Mouse (Mus musculus): Measurements from ENCODE around the gene Amph. TPM values are rescaled to one million over a fixed set of nuclear protein-coding genes. Genes with fewer than 3 reads are reported as not detected.
A peak's percentile ranks its signal among the peaks of the same experiment; 100 is the strongest.

Amph gene
- polyA plus RNA-seq, 1 experiment from 2014 or later: 0.50 TPM

DNA sequence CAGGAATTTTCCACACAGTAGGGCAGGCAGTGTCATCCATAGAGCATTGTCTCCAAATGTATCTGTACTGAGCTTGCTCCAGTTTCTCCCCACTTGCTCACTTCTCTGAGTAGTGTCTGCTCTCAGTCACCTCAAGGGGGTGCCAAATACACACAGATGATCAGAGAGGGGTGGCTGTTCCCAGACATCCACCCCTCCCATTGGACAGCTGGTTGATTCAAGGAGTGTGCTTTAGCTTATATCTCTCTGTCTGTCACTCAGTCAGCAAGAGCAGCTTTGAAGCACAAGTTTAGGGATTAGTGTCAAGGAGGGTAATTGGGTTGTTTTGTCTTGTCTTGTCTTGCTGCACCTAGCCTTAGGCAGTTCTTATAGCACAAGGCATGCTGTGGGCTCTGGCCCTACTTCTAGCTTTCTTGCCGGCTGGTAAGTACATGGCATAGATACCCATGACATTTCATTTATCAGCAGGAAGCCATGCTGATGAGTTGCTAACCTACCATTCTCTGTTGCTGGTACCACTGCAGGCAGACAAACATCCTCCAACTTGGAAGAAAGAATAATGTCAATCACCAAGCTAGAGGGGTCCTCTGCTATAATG, 229.8 kb downstream of the Amph start:
- Histone ChIP-seq H3K9me3 (replicated peaks; ENCODE audit: control insufficient read depth, low read length) (no peaks in the 10 kb centered on the region), H3K4me3 (ENCODE audit: low read length) (no peak overlapping the region), H3K27me3 (ENCODE audit: control insufficient read depth, insufficient read depth, low read length) (no peaks in the 10 kb centered on the region), H3K27ac (ENCODE audit: low read length) (no peak overlapping the region), H3K9ac (ENCODE audit: low read length) (no peak overlapping the region), H3K36me3 (ENCODE audit: control insufficient read depth, insufficient read depth) (no peaks in the 10 kb centered on the region), H3K4me2 (ENCODE audit: low read depth, low read length) (no peak overlapping the region), H3K4me1 (ENCODE audit: control insufficient read depth, insufficient read depth, low read length) (no peaks in the 10 kb centered on the region)
- peak; percentile 75 for ATAC-seq (replicated peaks; ENCODE audit: extremely low read depth, insufficient read depth, low FRiP score)
- 39% methylated on average over 1 of the region's 1 CpGs for WGBS

DNA sequence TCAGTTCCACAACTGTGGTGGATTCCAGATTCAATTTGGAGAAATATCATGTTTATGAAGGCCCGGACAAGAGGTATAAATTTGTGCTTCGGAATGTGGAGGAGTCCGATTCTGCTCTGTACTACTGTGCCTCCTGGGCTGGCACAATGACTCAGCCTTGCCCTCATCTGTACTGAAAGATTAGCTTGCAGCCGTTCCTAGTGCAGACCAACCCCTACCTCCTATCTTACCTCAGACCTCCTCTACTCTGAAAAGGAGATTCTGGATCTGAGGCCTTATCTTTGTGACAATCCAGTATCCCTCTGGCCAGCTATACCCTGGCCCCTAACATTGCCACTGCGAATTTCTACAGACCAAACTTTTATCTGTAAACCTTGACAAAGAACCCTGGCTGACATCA, 230.3 kb downstream of the Amph start:
- Histone ChIP-seq H3K9me3 (replicated peaks; ENCODE audit: control insufficient read depth, low read length) (no peaks in the 10 kb centered on the region), H3K4me3 (ENCODE audit: low read length) (no peak overlapping the region), H3K4me2 (ENCODE audit: low read depth, low read length) (no peak overlapping the region), H3K27me3 (ENCODE audit: control insufficient read depth, insufficient read depth, low read length) (no peaks in the 10 kb centered on the region), H3K4me1 (ENCODE audit: control insufficient read depth, insufficient read depth, low read length) (no peaks in the 10 kb centered on the region), H3K27ac (ENCODE audit: low read length) (no peak overlapping the region), H3K9ac (ENCODE audit: low read length) (no peak overlapping the region), H3K36me3 (ENCODE audit: control insufficient read depth, insufficient read depth) (no peaks in the 10 kb centered on the region)
- WGBS: 69% methylated on average over 5 of the region's 5 CpGs
- ATAC-seq (replicated peaks; ENCODE audit: extremely low read depth, insufficient read depth, low FRiP score): no peak

DNA sequence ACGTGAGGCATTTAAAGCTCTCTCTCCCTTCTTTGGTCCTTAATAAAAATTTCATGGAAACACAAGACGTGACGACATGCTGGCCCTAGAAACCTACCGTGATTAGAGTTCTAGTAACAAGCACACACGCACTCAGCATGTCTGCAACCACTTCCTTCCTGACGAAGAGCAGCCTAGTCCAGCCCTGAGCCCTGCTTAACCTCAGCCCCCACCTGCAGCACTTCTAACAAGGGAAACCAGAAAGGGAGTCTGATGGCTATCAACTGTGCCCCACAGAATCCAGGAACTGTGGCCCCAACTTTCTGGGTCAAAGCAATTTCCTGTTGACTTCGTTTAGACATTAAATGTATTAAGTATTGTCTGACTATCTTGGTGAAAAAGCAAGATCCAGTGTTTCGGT, 234.3 kb downstream of the Amph start:
- Histone ChIP-seq H3K36me3 (ENCODE audit: control insufficient read depth, insufficient read depth) (no peaks in the 10 kb centered on the region), H3K9me3 (replicated peaks; ENCODE audit: control insufficient read depth, low read length) (no peaks in the 10 kb centered on the region), H3K27me3 (ENCODE audit: control insufficient read depth, insufficient read depth, low read length) (no peaks in the 10 kb centered on the region), H3K4me3 (ENCODE audit: low read length) (no peak overlapping the region), H3K9ac (ENCODE audit: low read length) (no peak overlapping the region), H3K4me1 (ENCODE audit: control insufficient read depth, insufficient read depth, low read length) (no peaks in the 10 kb centered on the region), H3K27ac (ENCODE audit: low read length) (no peak overlapping the region), H3K4me2 (ENCODE audit: low read depth, low read length) (no peak overlapping the region)
- 30% methylated on average over 8 of the region's 8 CpGs for WGBS
- peak; percentile 74 for ATAC-seq (replicated peaks; ENCODE audit: extremely low read depth, insufficient read depth, low FRiP score)

DNA sequence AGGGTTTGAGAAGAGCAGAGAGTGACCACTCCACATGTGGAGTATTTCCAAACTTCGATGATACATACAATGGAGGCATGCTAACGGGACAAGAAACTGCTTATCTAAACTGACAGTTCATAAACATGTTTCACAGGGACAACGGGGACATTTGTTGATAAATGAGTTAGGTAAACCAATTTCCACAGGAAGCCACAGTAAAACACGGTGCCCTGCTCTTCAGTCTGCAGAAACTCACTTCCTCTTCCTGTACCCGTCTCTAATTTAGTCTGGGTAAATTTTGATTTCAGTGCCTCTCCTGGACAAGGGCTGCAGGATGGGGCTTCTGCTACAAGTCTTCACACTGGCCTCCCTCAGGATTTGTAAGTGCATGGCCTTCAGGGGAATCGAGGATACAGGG, 242.0 kb downstream of the Amph start:
- H3K27me3 ChIP-seq (ENCODE audit: control insufficient read depth, insufficient read depth, low read length): no peaks in the 10 kb centered on the region
- H3K4me3 ChIP-seq (ENCODE audit: low read length): no peak overlapping the region
- H3K4me2 ChIP-seq (ENCODE audit: low read depth, low read length): no peak overlapping the region
- 39% methylated on average over 6 of the region's 6 CpGs for WGBS
- no peak for ATAC-seq (replicated peaks; ENCODE audit: extremely low read depth, insufficient read depth, low FRiP score)
- no peak overlapping the region for H3K9ac ChIP-seq (ENCODE audit: low read length)
- H3K27ac ChIP-seq (ENCODE audit: low read length): no peak overlapping the region
- H3K9me3 ChIP-seq (replicated peaks; ENCODE audit: control insufficient read depth, low read length): no peaks in the 10 kb centered on the region
- H3K4me1 ChIP-seq (ENCODE audit: control insufficient read depth, insufficient read depth, low read length): no peaks in the 10 kb centered on the region
- no peaks in the 10 kb centered on the region for H3K36me3 ChIP-seq (ENCODE audit: control insufficient read depth, insufficient read depth)

DNA sequence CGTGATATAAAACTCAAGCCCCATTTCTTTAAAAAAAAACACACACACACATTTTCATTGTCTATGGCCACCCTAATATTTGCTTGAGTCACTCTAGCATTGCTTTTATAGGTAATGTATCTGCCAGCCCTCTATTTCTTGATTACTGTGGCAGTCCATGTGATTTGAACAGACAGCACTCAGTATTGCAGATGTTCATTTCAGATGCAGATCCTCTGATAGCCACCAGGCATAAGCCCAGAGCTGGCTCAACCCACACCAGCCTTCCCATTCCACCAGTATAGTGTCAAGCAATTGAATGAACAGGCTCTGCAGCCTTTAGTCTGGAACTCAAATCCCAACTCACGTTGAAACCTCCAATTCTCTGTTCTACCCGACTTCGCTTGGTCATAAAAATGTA, 246.8 kb downstream of the Amph start:
- Histone ChIP-seq H3K36me3 (ENCODE audit: control insufficient read depth, insufficient read depth) (no peaks in the 10 kb centered on the region), H3K9ac (ENCODE audit: low read length) (no peak overlapping the region), H3K9me3 (replicated peaks; ENCODE audit: control insufficient read depth, low read length) (no peaks in the 10 kb centered on the region), H3K27me3 (ENCODE audit: control insufficient read depth, insufficient read depth, low read length) (no peaks in the 10 kb centered on the region), H3K4me3 (ENCODE audit: low read length) (no peak overlapping the region), H3K27ac (ENCODE audit: low read length) (no peak overlapping the region), H3K4me1 (ENCODE audit: control insufficient read depth, insufficient read depth, low read length) (no peaks in the 10 kb centered on the region), H3K4me2 (ENCODE audit: low read depth, low read length) (no peak overlapping the region)
- 80% methylated on average over 4 of the region's 4 CpGs for WGBS
- no peak for ATAC-seq (replicated peaks; ENCODE audit: extremely low read depth, insufficient read depth, low FRiP score)

DNA sequence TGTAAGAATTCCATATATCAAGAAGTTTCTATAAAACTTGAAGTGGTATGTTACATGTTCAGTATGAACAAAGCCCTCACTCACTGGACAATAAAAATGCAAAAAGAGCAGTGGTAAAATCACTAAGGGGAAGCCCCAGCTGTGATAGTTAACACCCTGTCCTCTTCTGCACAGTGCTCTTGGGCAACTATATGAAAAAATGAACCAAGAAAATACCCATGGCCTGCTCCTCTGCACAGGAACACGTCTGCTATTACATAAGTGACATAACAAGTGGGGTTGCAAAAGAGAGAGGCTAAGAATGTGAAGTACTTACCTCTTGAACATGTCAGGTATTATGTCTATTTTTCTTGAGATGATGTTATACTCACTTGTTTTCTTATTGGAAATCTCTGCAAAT, 247.5 kb downstream of the Amph start:
- no peaks in the 10 kb centered on the region for H3K9me3 ChIP-seq (replicated peaks; ENCODE audit: control insufficient read depth, low read length)
- H3K27ac ChIP-seq (ENCODE audit: low read length): no peak overlapping the region
- no peak overlapping the region for H3K9ac ChIP-seq (ENCODE audit: low read length)
- WGBS: 39% methylated on average over 1 of the region's 1 CpGs
- no peaks in the 10 kb centered on the region for H3K4me1 ChIP-seq (ENCODE audit: control insufficient read depth, insufficient read depth, low read length)
- H3K36me3 ChIP-seq (ENCODE audit: control insufficient read depth, insufficient read depth): no peaks in the 10 kb centered on the region
- no peak overlapping the region for H3K4me2 ChIP-seq (ENCODE audit: low read depth, low read length)
- no peaks in the 10 kb centered on the region for H3K27me3 ChIP-seq (ENCODE audit: control insufficient read depth, insufficient read depth, low read length)
- no peak for ATAC-seq (replicated peaks; ENCODE audit: extremely low read depth, insufficient read depth, low FRiP score)
- no peak overlapping the region for H3K4me3 ChIP-seq (ENCODE audit: low read length)

Other genes with a start within 250 kb of the Amph start
- 41.8 and 46.9 TPM in 2 replicates for gene Vps41, start 230.9 kb upstream of the Amph start, polyA plus RNA-seq (2015; fragmentation: Nextera tagmentation; extraction: Ambion mirVana)